Mouse (Mus musculus) naive thymus-derived CD4-positive, alpha-beta T cell, adult 2 months (primary cell): ENCODE results near the gene Ppip5k1.

Experiments
- DNase-seq: peaks from one replicate; pipeline ENCODE4 v3.0.0-alpha.2; 2011; ENCODE audit warnings: low read depth

Ppip5k1 gene

GRCm38 (mm10) chr2:121299471-121299870 lies 55.7 kb downstream of the Ppip5k1 start:
- DNase-seq: no peak

GRCm38 (mm10) chr2:121298131-121298530 lies 57.1 kb downstream of the Ppip5k1 start:
- no peak for DNase-seq

- DNase-seq: no peak
These were observed 57.5 kb downstream of the Ppip5k1 start for GRCm38 (mm10) chr2:121297701-121298100.

DNA sequence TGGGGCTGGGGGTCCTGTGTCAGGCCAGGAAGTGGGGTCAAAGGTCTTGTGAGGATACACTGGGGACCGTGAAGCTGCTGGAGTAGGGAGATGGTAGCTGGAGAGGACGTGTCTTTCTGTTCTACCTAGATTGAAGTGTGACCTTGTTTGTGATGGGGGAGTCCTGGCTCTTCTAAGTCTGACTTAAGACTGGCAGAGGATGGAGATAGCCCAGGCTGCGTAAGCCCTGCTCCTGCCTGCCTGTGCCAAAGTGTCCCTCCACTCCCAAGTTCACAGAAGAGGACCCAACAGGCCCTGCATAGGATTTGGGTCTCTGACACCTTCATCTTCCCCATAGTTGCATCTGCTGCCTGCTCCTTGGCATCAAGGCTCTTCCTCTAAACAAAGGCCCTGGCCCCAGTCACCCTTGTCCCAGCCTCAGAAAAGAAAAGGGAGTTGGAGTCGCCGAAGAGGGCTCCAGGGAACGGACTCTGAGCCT lies 58.4 kb downstream of the Ppip5k1 start:
- no peak for DNase-seq

DNA sequence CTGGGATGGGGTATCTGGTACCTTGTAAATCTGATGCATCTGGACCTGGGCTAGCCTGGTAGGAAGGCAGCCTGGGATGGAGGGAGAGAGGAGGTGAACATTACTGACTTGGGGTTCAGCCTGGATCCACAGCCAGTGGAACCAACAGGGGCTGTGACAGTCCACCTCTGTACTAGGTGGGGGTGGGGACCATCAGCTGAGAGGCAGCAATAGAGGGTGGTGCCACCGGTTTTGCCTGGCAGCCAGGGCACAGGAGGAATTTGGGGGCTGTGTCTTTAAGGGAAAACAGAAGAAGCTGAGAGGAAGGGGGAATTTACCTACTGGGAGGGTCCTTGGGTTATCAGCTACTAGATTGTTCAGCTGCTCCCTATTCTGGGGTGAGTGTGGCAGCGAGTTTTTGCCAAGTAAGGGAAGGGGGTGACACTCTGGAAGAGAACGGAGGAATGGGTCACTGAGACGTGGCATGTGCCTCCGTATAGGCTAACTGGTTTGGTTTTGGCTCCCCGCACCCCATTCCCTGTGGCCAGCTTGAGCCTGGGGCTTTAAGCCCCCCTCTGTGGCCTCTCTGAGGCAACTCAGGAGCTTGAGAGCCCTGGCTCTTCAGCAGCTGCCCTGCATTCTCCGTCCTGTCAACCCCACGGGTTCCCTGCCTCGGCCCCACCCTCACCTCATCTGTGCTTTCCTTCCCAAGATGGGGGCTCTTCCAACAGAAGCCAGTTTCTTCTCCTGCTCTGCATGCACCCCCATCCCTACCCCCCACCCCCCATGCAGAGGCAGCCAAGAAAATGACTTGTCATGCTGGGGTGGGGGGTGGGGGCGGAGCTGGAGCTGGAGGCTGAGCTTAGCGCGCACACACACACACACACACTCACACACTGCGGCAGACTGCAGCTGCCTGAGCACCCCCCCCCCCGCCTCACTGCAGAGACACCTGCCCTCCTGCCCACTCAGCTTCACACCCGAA lies 59.3 kb downstream of the Ppip5k1 start:
- DNase-seq: peak; percentile 45

- DNase-seq: no peak
These were observed 60.2 kb downstream of the Ppip5k1 start for GRCm38 (mm10) chr2:121294753-121295607.

GRCm38 (mm10) chr2:121294182-121294581 lies 61.0 kb downstream of the Ppip5k1 start:
- peak; percentile 25 for DNase-seq

DNA sequence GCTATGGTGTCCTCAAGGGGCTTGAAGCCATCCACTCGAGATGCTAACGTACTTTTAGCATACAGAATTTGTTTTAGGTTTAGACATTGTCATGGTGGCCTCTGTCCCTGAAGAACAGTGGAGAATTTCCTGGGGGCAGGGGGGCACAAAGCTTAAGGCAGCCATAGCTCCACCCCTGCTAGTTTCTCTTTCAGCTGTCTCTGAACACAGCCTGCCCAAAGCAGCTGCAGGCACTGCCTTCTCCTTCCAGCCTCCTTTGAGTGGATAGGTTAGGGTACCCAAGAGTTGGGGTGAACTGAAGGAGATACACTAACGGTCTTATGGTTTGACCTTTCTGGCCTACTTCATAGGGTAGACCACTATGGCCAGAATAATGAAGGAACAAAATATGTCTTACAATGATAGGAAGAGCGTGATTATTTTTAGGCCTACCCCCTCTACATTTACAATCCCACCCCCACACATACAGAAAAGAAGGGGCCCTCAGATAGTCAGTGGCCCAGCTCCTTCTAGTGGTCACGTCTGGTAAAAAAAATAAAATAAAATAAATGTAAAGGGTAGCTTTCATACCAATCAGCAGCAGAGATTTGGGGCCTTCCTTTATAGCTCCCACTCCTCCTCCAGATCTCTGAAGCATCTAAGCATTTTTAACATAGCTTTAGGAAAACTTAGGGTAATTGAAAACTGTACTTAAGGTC lies 62.7 kb downstream of the Ppip5k1 start:
- DNase-seq: no peak

DNA sequence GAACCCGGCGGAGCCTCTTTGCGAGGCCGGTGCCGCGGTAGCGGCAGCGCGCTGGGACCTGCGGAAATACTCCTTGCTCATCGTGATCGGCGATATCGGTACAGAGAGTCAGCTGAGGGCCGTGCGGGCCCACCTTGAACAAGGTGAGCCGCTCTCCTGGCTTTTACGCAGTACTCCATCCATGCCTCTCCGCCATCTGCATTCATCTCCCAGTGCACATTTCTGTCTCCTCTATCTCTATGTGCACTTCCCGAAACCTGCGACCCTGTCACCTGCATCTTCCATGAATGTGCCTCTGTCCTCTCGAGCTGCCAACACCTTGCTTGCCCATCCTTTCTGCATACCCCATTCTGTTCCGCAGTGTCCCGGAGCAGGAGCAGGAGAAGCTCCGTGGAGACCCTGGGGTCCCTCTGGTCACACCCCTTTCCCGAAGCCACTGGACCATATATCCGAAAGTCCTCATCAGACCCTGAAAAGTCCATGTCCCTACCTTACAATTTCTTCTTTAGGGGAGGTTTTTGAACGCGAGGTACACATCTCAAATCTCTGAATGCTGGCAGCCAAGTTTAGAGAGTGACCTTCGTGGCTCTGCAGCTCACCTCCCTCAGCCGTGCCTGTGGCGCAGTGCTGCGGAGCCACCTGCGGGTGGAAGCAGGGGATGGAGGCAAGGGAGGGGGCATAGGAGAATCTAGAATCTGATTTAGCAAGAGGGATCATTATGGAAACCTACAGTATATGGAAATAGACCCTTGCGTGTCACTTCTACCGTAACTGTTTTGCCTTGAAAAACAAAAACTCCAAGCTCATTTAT lies 65.3 kb downstream of the Ppip5k1 start:
- peak; percentile 35 for DNase-seq

DNA sequence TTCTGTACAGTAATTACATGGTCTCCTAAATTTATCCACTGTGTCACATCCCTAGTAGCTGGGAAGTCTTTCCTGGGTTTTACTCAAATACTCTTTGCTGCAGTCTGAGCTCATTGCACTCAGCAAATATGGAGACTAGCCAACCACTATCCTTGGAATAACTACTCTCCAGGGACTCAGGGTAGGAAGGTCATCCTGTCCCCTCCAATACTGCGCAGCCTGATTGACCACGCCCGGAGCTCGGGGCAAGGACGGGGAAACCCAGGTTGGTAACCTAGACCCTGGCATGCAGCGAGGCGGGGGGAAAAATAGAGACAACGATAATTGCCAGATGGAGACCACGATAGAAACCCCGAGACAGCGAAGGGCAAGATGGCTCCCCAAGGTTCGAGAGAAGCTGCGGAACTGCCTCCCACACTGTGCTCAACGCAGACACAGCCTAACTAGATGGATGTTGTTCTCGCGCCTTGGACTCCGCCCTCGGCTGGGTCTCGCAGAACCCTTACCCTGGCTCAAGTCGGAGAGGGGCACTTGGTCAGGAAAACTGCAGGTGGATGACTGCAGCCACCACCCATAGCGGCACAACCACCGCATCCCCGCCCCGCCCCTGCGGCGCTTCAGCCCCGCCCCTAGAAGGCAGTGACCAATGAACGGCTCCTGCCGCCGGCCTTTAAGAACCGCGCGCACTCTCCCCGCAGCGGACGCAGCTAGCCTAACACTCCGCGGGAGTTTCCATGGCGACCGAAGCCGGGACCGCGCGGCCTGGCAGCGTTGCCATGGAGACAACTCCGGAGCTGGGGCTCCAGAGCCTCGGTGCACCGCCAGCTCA lies 66.1 kb downstream of the Ppip5k1 start, which contains the start of gene Map1a:
Gene Map1a, plus strand, starts transcription at position 700 of the 829 bp plus-strand sequence.
- DNase-seq: peak; percentile 95

- DNase-seq: no peak
These were observed 67.3 kb downstream of the Ppip5k1 start for GRCm38 (mm10) chr2:121287850-121288249.

DNA sequence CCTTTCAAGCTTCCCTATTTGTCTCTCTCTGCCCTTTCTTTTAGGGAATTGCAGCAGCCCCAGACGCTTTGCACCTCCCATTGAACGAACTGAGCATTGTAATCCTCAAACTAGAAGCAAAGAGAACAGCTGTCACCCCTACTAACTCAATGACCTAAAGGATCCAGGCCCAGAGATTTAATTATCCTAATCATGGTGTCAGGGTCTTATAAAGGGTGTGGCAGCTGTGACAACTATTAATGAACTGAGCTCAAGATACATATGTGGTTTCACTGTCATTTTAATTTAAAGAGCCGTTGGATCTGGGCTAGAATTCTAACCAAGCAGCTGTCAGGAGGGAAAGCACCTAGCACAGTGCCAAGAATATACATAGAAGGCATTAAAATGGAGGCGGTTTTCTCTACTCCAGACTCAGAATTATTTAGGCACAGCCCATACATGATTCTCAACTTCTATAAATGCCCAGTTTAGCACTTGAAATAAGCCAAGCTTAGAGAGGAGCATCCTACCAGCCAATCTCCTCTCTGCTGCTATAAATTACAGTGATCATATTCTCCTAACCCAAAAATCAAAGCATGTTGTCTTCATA lies 83.2 kb downstream of the Ppip5k1 start:
- DNase-seq: no peak

GRCm38 (mm10) chr2:121271236-121271927 lies 83.8 kb downstream of the Ppip5k1 start, which contains the start of gene Trp53bp1:
TSS of gene Trp53bp1 (minus strand) at chr2:121271407.
- peak; percentile 95 for DNase-seq

- no peak for DNase-seq
These were observed 84.5 kb downstream of the Ppip5k1 start for GRCm38 (mm10) chr2:121270521-121271235.

GRCm38 (mm10) chr2:121268446-121268845 lies 86.8 kb downstream of the Ppip5k1 start:
- DNase-seq: no peak
